Mouse (Mus musculus) frontal cortex, postnatal 36 days (tissue): ENCODE results near the gene Gm14085.
"Not testable (repeated sequence)": the region's sequence is repeated elsewhere in the genome, so short reads cannot be mapped to it uniquely, and the experiment has no call there.

Source experiments
- DNase-seq, 2 experiments: peaks; one replicate each; pipeline ENCODE4 v3.0.0; 2022; ENCODE audit warnings: low spot score in 2 of 2

The Gm14085 gene

GRCm38 (mm10) chr2:122484641-122485040 lies at the start of gene Gm14085:
Gm14085 (plus strand) TSS chr2:122484941.
- DNase-seq, result no peak

GRCm38 (mm10) chr2:122438706-122439482 lies 45.8 kb upstream of the Gm14085 start:
- DNase-seq, result not testable (repeated sequence)

GRCm38 (mm10) chr2:122440521-122440920 lies 44.2 kb upstream of the Gm14085 start:
- not testable (repeated sequence) for DNase-seq

- DNase-seq, result no peak
Observed at GRCm38 (mm10) chr2:122441000-122441933, 43.5 kb upstream of the Gm14085 start.

- no peak for DNase-seq
Observed at GRCm38 (mm10) chr2:122450351-122450750, 34.4 kb upstream of the Gm14085 start.

GRCm38 (mm10) chr2:122452426-122452825 lies 32.3 kb upstream of the Gm14085 start:
- DNase-seq, result no peak

- DNase-seq, result no peak
Observed at GRCm38 (mm10) chr2:122466901-122467300, 17.8 kb upstream of the Gm14085 start.

GRCm38 (mm10) chr2:122467351-122468013 lies 17.3 kb upstream of the Gm14085 start:
- DNase-seq, result peak; percentile 83 to 85

GRCm38 (mm10) chr2:122469221-122469620 lies 15.5 kb upstream of the Gm14085 start:
- DNase-seq, result no peak

- DNase-seq, result no peak
Observed at GRCm38 (mm10) chr2:122476585-122476984, 8.2 kb upstream of the Gm14085 start.

GRCm38 (mm10) chr2:122483787-122484186 lies 954 bp upstream of the Gm14085 start:
- not testable (repeated sequence) for DNase-seq

GRCm38 (mm10) chr2:122485654-122486053 lies 913 bp downstream of the Gm14085 start:
- not testable (repeated sequence) for DNase-seq

GRCm38 (mm10) chr2:122486122-122486521 lies 1.4 kb downstream of the Gm14085 start:
- DNase-seq, result not testable (repeated sequence)

GRCm38 (mm10) chr2:122486674-122487073 lies 1.9 kb downstream of the Gm14085 start:
- no peak for DNase-seq

- DNase-seq, result not testable (repeated sequence)
Observed at GRCm38 (mm10) chr2:122529696-122530095, 45.0 kb downstream of the Gm14085 start.

GRCm38 (mm10) chr2:122531290-122531689 lies 46.5 kb downstream of the Gm14085 start:
- DNase-seq, result no peak

GRCm38 (mm10) chr2:122531726-122532125 lies 47.0 kb downstream of the Gm14085 start:
- no peak for DNase-seq

GRCm38 (mm10) chr2:122532136-122532801 lies 47.5 kb downstream of the Gm14085 start:
- no peak for DNase-seq

- DNase-seq, result no peak
Observed at GRCm38 (mm10) chr2:122532802-122533186, 48.1 kb downstream of the Gm14085 start.

GRCm38 (mm10) chr2:122533378-122533777 lies 48.6 kb downstream of the Gm14085 start:
- DNase-seq, result peak; percentile 37 to 54

- no peak for DNase-seq
Observed at GRCm38 (mm10) chr2:122534671-122535070, 49.9 kb downstream of the Gm14085 start.
